Mouse (Mus musculus) liver, adult 2 months (tissue): ENCODE measurements at regions not wholly inside any gene's neighbourhood (a gene's known extent, or its start where the extent isn't known, plus 50 kb on each side); places are given as distances from the start of the nearest gene placed in this dataset.

Source experiments
- CTCF ChIP-seq: fragments of 200-500 bp; IDR thresholded peaks from 2 replicates; pipeline ENCODE4 v1.5.1; 2011; ENCODE audit warnings: low read depth, low read length, control low read depth
- POLR2A ChIP-seq: fragments of 200-500 bp; IDR thresholded peaks from 2 replicates; pipeline ENCODE4 v1.6.1; 2011; ENCODE audit warnings: low read length, control low read depth; ENCODE audit not compliant: insufficient read depth; ENCODE audit errors: extremely low read depth

- TF ChIP-seq CTCF, result no peak
- TF ChIP-seq POLR2A, result no peak
Observed at GRCm38 (mm10) chr1:88566426-88566825, 56.6 kb upstream of the Glrp1 start.
